Mouse (Mus musculus) limb, embryonic 11.5 days (tissue): ENCODE data around the gene Olfr220. TPM values are rescaled to one million over a fixed set of nuclear protein-coding genes. Genes with fewer than 3 reads are reported as not detected.

Experiments used
- ATAC-seq: fragments of 200-750 bp; cut with Nextera tagmentation; 2 replicates; pipeline ENCODE4 v1.8.0; 2017; ENCODE audit warnings: low read depth; ENCODE audit not compliant: insufficient number of reproducible peaks, low FRiP score, low TSS enrichment
- DNase-seq: peaks from one replicate; pipeline ENCODE4 v3.0.0-alpha.2; 2015; ENCODE audit warnings: low spot score
- H3K27ac ChIP-seq: fragments of 300-500 bp; sonication (generic); replicated peaks from 2 replicates; pipeline ENCODE4 v1.5.1; 2014; ENCODE audit warnings: low read depth, mild to moderate bottlenecking, low read length
- H3K27me3 ChIP-seq: fragments of 300-500 bp; sonication (generic); 2 replicates; pipeline ENCODE4 v1.6.1; 2014; ENCODE audit warnings: mild to moderate bottlenecking, low read length, mixed read lengths; ENCODE audit not compliant: control insufficient read depth, insufficient read depth
- H3K36me3 ChIP-seq: fragments of 300-500 bp; sonication (generic); 2 replicates; pipeline ENCODE4 v1.6.1; 2014; ENCODE audit warnings: mild to moderate bottlenecking, low read length, moderate library complexity, mixed read lengths; ENCODE audit not compliant: control insufficient read depth, insufficient read depth
- H3K4me1 ChIP-seq: fragments of 300-500 bp; sonication (generic); 2 replicates; pipeline ENCODE4 v1.6.1; 2014; ENCODE audit warnings: low read length, mixed read lengths; ENCODE audit not compliant: control insufficient read depth, insufficient read depth
- H3K4me2 ChIP-seq: fragments of 300-500 bp; sonication (generic); 2 replicates; pipeline ENCODE4 v1.6.1; 2014; ENCODE audit warnings: low read depth, mild to moderate bottlenecking, moderate library complexity; ENCODE audit not compliant: severe bottlenecking
- H3K4me3 ChIP-seq: fragments of 300-500 bp; sonication (generic); 2 replicates; pipeline ENCODE4 v1.5.1; 2014; ENCODE audit warnings: low read depth, low read length
- H3K9ac ChIP-seq: fragments of 300-500 bp; sonication (generic); 2 replicates; pipeline ENCODE4 v1.6.1; 2014; ENCODE audit warnings: mild to moderate bottlenecking, low read length
- H3K9me3 ChIP-seq: fragments of 300-500 bp; sonication (generic); 2 replicates; pipeline ENCODE4 v1.6.1; 2016; ENCODE audit warnings: low read length; ENCODE audit not compliant: control insufficient read depth
- WGBS: fragments of 180-500 bp; shearing (Covaris S2); extraction: QIAGEN DNeasy Blood & Tissue Kit; methylation state at CpG from one replicate; pipeline ENCODE4 v1.1.7; 2014; 5-methylcytosine and 5-hydroxymethylcytosine counted together
- polyA plus RNA-seq: library from polyadenylated mRNA; unstranded; fragments of >200 nt; fragmentation: Nextera tagmentation; extraction: Ambion mirVana; gene quantifications from 2 replicates; pipeline ENCODE4 v1.2.1, GENCODE M21; 2014

Olfr220 gene
- polyA plus RNA-seq = not detected in 2 replicates

DNA sequence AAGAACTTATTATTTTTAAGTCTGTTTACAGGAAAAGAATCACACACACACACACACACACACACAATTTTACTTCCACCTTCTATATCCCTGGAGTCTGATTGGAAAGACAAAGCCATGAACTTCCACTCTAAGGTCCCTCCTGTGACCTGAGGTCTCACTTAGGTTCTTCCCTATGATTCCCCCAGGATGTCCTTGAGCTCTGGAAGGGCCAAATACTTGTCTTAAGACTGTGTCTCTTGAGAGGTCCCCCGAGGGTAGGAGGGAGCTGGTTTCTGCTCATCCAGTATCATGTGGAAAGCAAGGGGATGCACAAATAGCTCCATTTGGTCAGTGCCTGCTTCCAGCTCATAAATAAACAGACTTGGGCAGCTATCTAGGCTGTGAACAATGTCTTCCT lies at the start of gene Olfr220:
TSS of gene Olfr220 (plus strand) at position 301 of the 400 bp plus-strand sequence.
- no peak within 1 kb of the TSS for H3K9ac ChIP-seq
- DNase-seq = no peak
- ATAC-seq = no peak
- H3K36me3 ChIP-seq = no peaks in the 10 kb centered on the region
- H3K4me1 ChIP-seq = no peaks in the 10 kb centered on the region
- 72% methylated on average over 1 of the region's 1 CpGs for WGBS
- H3K27ac ChIP-seq = no peak within 1 kb of the TSS
- no peaks in the 10 kb centered on the region for H3K9me3 ChIP-seq
- no peak within 1 kb of the TSS for H3K4me3 ChIP-seq
- no peaks in the 10 kb centered on the region for H3K27me3 ChIP-seq
- H3K4me2 ChIP-seq = no peak within 1 kb of the TSS

DNA sequence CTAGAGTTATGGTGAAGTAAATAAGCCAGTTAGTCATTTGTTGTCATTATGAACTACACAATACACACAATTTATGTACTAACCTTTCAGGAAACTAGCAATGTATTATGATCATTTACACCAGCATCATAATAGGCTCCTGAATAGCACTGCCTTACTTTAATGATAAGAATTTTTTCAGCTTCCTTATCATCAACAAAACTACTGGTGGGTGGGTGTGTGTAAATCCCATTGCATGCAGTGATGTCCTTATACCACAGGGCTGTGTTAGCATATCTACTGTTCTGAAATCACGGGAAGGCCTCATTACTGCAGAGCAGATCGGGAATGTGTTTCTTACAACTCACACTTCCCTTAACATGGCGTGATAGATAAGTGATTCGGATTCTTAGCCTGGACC lies 18.9 kb upstream of the Olfr220 start:
- WGBS = 85% methylated on average over 4 of the region's 4 CpGs
- H3K27me3 ChIP-seq = no peaks in the 10 kb centered on the region
- H3K4me2 ChIP-seq = no peak overlapping the region
- H3K36me3 ChIP-seq = no peaks in the 10 kb centered on the region
- H3K9ac ChIP-seq = no peak overlapping the region
- H3K4me1 ChIP-seq = no peaks in the 10 kb centered on the region
- H3K27ac ChIP-seq = no peak overlapping the region
- ATAC-seq (no peak), DNase-seq (no peak)
- no peak overlapping the region for H3K4me3 ChIP-seq
- no peaks in the 10 kb centered on the region for H3K9me3 ChIP-seq

DNA sequence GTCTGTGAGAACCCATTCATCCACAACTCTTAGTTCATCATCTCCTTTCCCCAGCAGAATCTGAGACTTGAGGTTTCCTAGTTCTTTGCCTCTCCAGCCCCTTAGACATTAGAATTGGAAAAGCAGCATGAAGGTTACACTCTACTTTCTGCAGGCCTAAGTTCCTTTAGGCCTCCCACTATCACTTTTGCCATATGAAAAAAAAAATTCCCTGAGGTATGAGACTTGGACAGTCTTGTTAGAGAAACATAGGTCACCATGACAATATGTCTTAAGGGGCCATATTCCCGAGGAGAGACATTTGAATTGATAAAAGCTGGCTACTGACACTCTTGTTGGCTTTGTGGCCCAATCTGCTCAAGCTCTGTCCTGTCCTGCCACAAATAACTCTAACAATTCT lies 18.1 kb upstream of the Olfr220 start, which contains the start of gene Olfr414:
TSS of gene Olfr414 (plus strand) at position 301 of the 400 bp plus-strand sequence.
- Histone ChIP-seq H3K4me3 (no peak within 1 kb of the TSS), H3K4me2 (no peak within 1 kb of the TSS), H3K9me3 (no peaks in the 10 kb centered on the region), H3K27ac (no peak within 1 kb of the TSS), H3K9ac (no peak within 1 kb of the TSS), H3K4me1 (no peaks in the 10 kb centered on the region), H3K27me3 (no peaks in the 10 kb centered on the region), H3K36me3 (no peaks in the 10 kb centered on the region)
- ATAC-seq (no peak), DNase-seq (no peak)
- WGBS = 66% methylated on average over 1 of the region's 1 CpGs

DNA sequence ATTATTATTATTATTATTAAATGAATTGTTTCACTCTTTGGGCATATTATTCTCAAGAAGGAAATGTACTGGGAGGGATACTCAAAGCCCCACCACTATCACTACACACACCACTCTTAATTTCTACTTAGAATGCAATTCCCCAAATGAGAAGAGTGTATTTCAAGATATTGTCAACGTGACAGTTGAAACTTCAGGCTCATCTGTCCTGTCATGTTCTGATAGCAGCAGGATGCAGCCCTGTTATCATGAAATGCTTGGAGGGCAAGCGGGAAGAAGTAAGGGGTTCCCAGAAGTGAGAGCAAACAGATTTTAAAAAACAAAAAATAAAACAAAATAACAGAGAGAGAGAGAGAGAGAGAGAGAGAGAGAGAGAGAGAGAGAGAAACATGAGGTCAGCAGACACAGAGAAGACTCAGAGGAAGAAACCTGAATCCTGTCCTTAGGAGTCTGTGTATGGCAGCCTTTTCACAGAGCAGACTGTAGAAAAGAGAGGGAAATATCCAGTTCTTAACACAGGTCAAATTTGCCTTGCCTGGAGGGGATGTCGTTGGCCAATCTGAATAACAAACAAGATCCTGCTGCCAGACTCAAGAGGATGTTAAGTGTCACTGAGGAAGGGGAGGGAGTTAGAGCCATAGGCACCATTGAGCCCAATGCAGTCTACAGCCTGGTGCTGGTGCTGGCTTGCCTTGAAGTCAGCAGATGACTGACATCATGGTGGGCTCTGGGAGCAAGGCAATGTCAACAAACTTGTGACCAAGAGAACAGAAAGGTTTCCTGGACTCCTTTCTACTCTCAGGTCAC lies 15.5 kb upstream of the Olfr220 start:
- Histone ChIP-seq H3K4me1 (no peaks in the 10 kb centered on the region), H3K36me3 (no peaks in the 10 kb centered on the region), H3K9me3 (no peaks in the 10 kb centered on the region), H3K9ac (no peak overlapping the region), H3K27me3 (no peaks in the 10 kb centered on the region), H3K27ac (no peak overlapping the region), H3K4me2 (no peak overlapping the region), H3K4me3 (no peak overlapping the region)
- WGBS = 57% methylated on average over 3 of the region's 3 CpGs
- DNase-seq (no peak), ATAC-seq (no peak)

GRCm38 (mm10) chr1:174427402-174427801 lies 14.5 kb upstream of the Olfr220 start:
- WGBS = 83% methylated on average over 1 of the region's 1 CpGs
- ATAC-seq = no peak

GRCm38 (mm10) chr1:174428407-174428806 lies 13.5 kb upstream of the Olfr220 start:
- H3K36me3 ChIP-seq = no peaks in the 10 kb centered on the region
- H3K27me3 ChIP-seq = no peaks in the 10 kb centered on the region
- no peak overlapping the region for H3K9ac ChIP-seq
- WGBS = 79% methylated on average over 2 of the region's 2 CpGs
- no peak overlapping the region for H3K4me3 ChIP-seq
- H3K4me1 ChIP-seq = no peaks in the 10 kb centered on the region
- no peaks in the 10 kb centered on the region for H3K9me3 ChIP-seq
- no peak for ATAC-seq
- DNase-seq = no peak
- H3K4me2 ChIP-seq = no peak overlapping the region
- H3K27ac ChIP-seq = no peak overlapping the region

More at GRCm38 (mm10) chr1:174427402-174427801, 14.5 kb upstream of the Olfr220 start:
- Histone ChIP-seq H3K36me3 (no peaks in the 10 kb centered on the region), H3K9me3 (no peaks in the 10 kb centered on the region), H3K4me2 (no peak overlapping the region), H3K9ac (no peak overlapping the region), H3K27me3 (no peaks in the 10 kb centered on the region), H3K4me1 (no peaks in the 10 kb centered on the region), H3K27ac (no peak overlapping the region), H3K4me3 (no peak overlapping the region)
- DNase-seq = no peak

- 26% methylated on average over 1 of the region's 1 CpGs for WGBS
- ATAC-seq (no peak), DNase-seq (no peak)
- Histone ChIP-seq H3K4me2 (no peak overlapping the region), H3K4me3 (no peak overlapping the region), H3K27me3 (no peaks in the 10 kb centered on the region), H3K4me1 (no peaks in the 10 kb centered on the region), H3K9me3 (no peaks in the 10 kb centered on the region), H3K27ac (no peak overlapping the region), H3K36me3 (no peaks in the 10 kb centered on the region), H3K9ac (no peak overlapping the region)
These were observed 7.8 kb upstream of the Olfr220 start for GRCm38 (mm10) chr1:174434121-174434520.

- Histone ChIP-seq H3K9ac (no peak overlapping the region), H3K27me3 (no peaks in the 10 kb centered on the region), H3K4me2 (no peak overlapping the region), H3K36me3 (no peaks in the 10 kb centered on the region), H3K9me3 (no peaks in the 10 kb centered on the region), H3K4me1 (no peaks in the 10 kb centered on the region), H3K4me3 (no peak overlapping the region), H3K27ac (no peak overlapping the region)
- DNase-seq = no peak
- 86% methylated on average over 2 of the region's 2 CpGs for WGBS
- no peak for ATAC-seq
These were observed 13.2 kb downstream of the Olfr220 start for GRCm38 (mm10) chr1:174455100-174455499.
